Mouse (Mus musculus): ENCODE results near the gene Amdhd1.

DNA sequence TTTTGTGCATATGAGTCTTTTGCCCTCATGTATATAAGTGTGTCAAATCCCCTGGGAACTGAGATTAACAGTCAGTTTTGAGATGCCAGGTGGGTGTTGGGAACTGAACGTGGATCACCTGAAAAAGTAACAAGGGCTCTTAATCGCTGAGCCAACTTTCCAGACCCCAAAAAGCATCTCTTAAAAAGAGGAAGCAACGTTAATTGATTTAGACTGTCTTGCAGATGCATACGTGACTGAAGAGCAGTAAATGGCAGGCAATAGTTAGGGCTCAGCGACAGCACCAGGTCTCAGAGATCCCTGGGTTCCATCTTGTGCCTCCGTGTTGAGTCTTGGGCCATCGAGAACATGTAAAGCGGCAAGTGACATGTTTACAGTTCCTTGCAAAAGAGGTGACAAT lies 12.8 kb upstream of the Amdhd1 start:
- TF ChIP-seq MAX (IDR thresholded peaks at IDR 0.05; ENCODE audit: low read depth) (no peak), POLR2A (IDR thresholded peaks at IDR 0.05; ENCODE audit: insufficient read length, low read depth) (no peak), POLR2AphosphoS2 (IDR thresholded peaks at IDR 0.05; ENCODE audit: insufficient read length, low read depth) (no peak), MYOD1 (IDR thresholded peaks at IDR 0.05; ENCODE audit: control insufficient read depth in 1 of 3, insufficient read length in 2 of 3, low read depth in 2 of 3) (no peak), REST (IDR thresholded peaks at IDR 0.05; ENCODE audit: insufficient read depth, insufficient read length) (no peak), USF1 (IDR thresholded peaks at IDR 0.05; ENCODE audit: low read depth) (no peak)
